ENCODE assay signal across 8 mouse cellular contexts in genomic region chr19:29501507-29501906, GRCm38 (mm10). TPM values are rescaled to one million over a fixed set of nuclear protein-coding genes. Genes with fewer than 3 reads are reported as not detected.
DNase-seq lines count a peak whose midpoint lies in the region; ATAC-seq and TF ChIP-seq lines count a peak whose summit lies in the region.

No protein-coding gene starts in this region.

- H3K4me3 ChIP-seq in embryonic facial prominence, embryonic 14.5 days (ENCODE audit: low read depth, low read length) = peak overlapping the region; percentile 22
- peak overlapping the region; percentile 13 for H3K4me3 ChIP-seq in heart, embryonic 11.5 days (ENCODE audit: low read depth, low read length)
- H3K4me3 ChIP-seq in kidney, embryonic 15.5 days (replicated peaks) = peak overlapping the region; percentile 25
- no peak overlapping the region for H3K4me3 ChIP-seq in liver, adult 2 months (ENCODE audit: insufficient read depth, low read depth, low read length)

- no peaks in the 10 kb centered on the region for H3K9me3 ChIP-seq in embryonic facial prominence, embryonic 14.5 days (ENCODE audit: control insufficient read depth, low read length)
- no peaks in the 10 kb centered on the region for H3K9me3 ChIP-seq in heart, embryonic 11.5 days (replicated peaks; ENCODE audit: control insufficient read depth, low read length)
- no peaks in the 10 kb centered on the region for H3K9me3 ChIP-seq in kidney, embryonic 15.5 days (replicated peaks)

- H3K27ac ChIP-seq in embryonic facial prominence, embryonic 14.5 days (replicated peaks; ENCODE audit: low read depth, low read length) = no peak overlapping the region
- H3K27ac ChIP-seq in heart, embryonic 11.5 days (ENCODE audit: low read depth, low read length) = no peak overlapping the region
- H3K27ac ChIP-seq in kidney, embryonic 15.5 days = no peak overlapping the region
- no peak overlapping the region for H3K27ac ChIP-seq in liver, adult 2 months (replicated peaks; ENCODE audit: insufficient read depth, low read depth, low read length)

- peaks cover 7% of the 10 kb centered on the region; the same call in 1 of the 2 replicates for H3K4me1 ChIP-seq in embryonic facial prominence, embryonic 14.5 days (ENCODE audit: control insufficient read depth, insufficient read depth, low read length)
- no peaks in the 10 kb centered on the region for H3K4me1 ChIP-seq in heart, embryonic 11.5 days (ENCODE audit: control insufficient read depth, insufficient read depth, low read length)
- H3K4me1 ChIP-seq in kidney, embryonic 15.5 days = peaks cover 4% of the 10 kb centered on the region; the same call in 1 of the 2 replicates
- H3K4me1 ChIP-seq in liver, adult 2 months (ENCODE audit: control insufficient read depth, insufficient read depth, low read length) = peaks cover 19% of the 10 kb centered on the region

- DNase-seq in 416B (ENCODE audit: low read depth) = peak; percentile 85
- peak; percentile 43 to 66 for DNase-seq in adrenal gland, postnatal 4 days (ENCODE audit: low spot score in 2 of 2)
- DNase-seq in embryonic facial prominence, embryonic 14.5 days (ENCODE audit: low spot score) = peak; percentile 81
- peak; percentile 74 for DNase-seq in liver, adult 2 months (ENCODE audit: extremely low read depth, low read depth, low spot score)
- peak; percentile 79 to 81 for DNase-seq in spleen, postnatal 36 days (ENCODE audit: low spot score in 2 of 2)

- ATAC-seq in embryonic facial prominence, embryonic 14.5 days (ENCODE audit: low read depth) = peak; percentile 78; the same call in 1 of the 2 replicates
- no peak for ATAC-seq in heart, embryonic 11.5 days (replicated peaks; ENCODE audit: insufficient number of reproducible peaks, low FRiP score, low TSS enrichment)
- ATAC-seq in kidney, embryonic 15.5 days (replicated peaks; ENCODE audit: low FRiP score) = 0 out of 2 replicates have a peak, but pooled peaks have one; percentile 62
- ATAC-seq in monocyte, adult 5-6 weeks (replicated peaks; ENCODE audit: insufficient number of reproducible peaks, low FRiP score, low TSS enrichment, poor library complexity, severe bottlenecking) = peak; percentile 57

- TF ChIP-seq CTCF in liver, adult 2 months (IDR thresholded peaks at IDR 0.05; ENCODE audit: low read depth, low read length) = peak; percentile 99

- no peaks in the 10 kb centered on the region for H3K79me2 ChIP-seq in liver, adult 2 months (ENCODE audit: control insufficient read depth, insufficient read depth, low read length)

- WGBS in embryonic facial prominence, embryonic 14.5 days = 11% methylated on average over 6 of the region's 6 CpGs
- 13% methylated on average over 6 of the region's 6 CpGs for WGBS in heart, embryonic 11.5 days (ENCODE audit: insufficient replicate concordance)
- WGBS in kidney, embryonic 15.5 days = 14% methylated on average over 6 of the region's 6 CpGs
- 5% methylated on average over 6 of the region's 6 CpGs for WGBS in liver, adult 2 months

- H3K4me2 ChIP-seq in embryonic facial prominence, embryonic 14.5 days (ENCODE audit: low read depth, low read length) = peak overlapping the region; percentile 46
- H3K4me2 ChIP-seq in heart, embryonic 11.5 days = peak overlapping the region; percentile 48
- H3K4me2 ChIP-seq in kidney, embryonic 15.5 days = peak overlapping the region; percentile 52

- no peak overlapping the region for H3K9ac ChIP-seq in embryonic facial prominence, embryonic 14.5 days (ENCODE audit: low read depth, low read length)
- H3K9ac ChIP-seq in heart, embryonic 11.5 days (ENCODE audit: low read depth, low read length) = no peak overlapping the region
- no peak overlapping the region for H3K9ac ChIP-seq in kidney, embryonic 15.5 days
- H3K9ac ChIP-seq in liver, adult 2 months (ENCODE audit: low read depth, low read length) = no peak overlapping the region; the same call in 1 of the 2 replicates

- no peaks in the 10 kb centered on the region for H3K36me3 ChIP-seq in embryonic facial prominence, embryonic 14.5 days (ENCODE audit: control insufficient read depth, insufficient read depth, low read length)
- no peaks in the 10 kb centered on the region for H3K36me3 ChIP-seq in heart, embryonic 11.5 days (ENCODE audit: control insufficient read depth, insufficient read depth, low read length)
- no peaks in the 10 kb centered on the region for H3K36me3 ChIP-seq in kidney, embryonic 15.5 days
- H3K36me3 ChIP-seq in liver, adult 2 months (ENCODE audit: control insufficient read depth, insufficient read depth, low read length) = no peaks in the 10 kb centered on the region

- TF ChIP-seq POLR2A in liver, adult 2 months (IDR thresholded peaks at IDR 0.05; ENCODE audit: extremely low read depth, insufficient read depth, low read length) = no peak

- H3K27me3 ChIP-seq in embryonic facial prominence, embryonic 14.5 days (replicated peaks; ENCODE audit: control insufficient read depth, insufficient read depth, low read length) = no peaks in the 10 kb centered on the region
- no peaks in the 10 kb centered on the region for H3K27me3 ChIP-seq in heart, embryonic 11.5 days (ENCODE audit: control insufficient read depth, insufficient read depth, low read length)
- no peaks in the 10 kb centered on the region for H3K27me3 ChIP-seq in kidney, embryonic 15.5 days
- H3K27me3 ChIP-seq in liver, adult 2 months (ENCODE audit: control insufficient read depth, insufficient read depth, low read length) = no peaks in the 10 kb centered on the region

RNA-seq across cellular contexts. Expression of gene Ric1, which starts 20.6 kb away (rescaled TPM):
- 10 to 100 TPM; 37.6 to 41.6 TPM for total RNA-seq in adrenal gland, postnatal 4 days (2021)
- polyA plus RNA-seq in embryonic facial prominence, embryonic 14.5 days (2014; fragmentation: Nextera tagmentation; extraction: Ambion mirVana) = 21.1 and 21.6 TPM in 2 replicates
- 6.5 and 8.7 TPM in 2 replicates for polyA plus RNA-seq in heart, embryonic 11.5 days (2014; fragmentation: Nextera tagmentation; extraction: Ambion mirVana)
- polyA plus RNA-seq in kidney, embryonic 15.5 days (2015; fragmentation: Nextera tagmentation; extraction: Ambion mirVana) = 14.2 and 14.6 TPM in 2 replicates
- 39.3 and 41.5 TPM in 2 replicates for total RNA-seq in liver, adult 2 months (2014; rRNA removed)
- polyA plus RNA-seq in liver, adult 2 months (2012; rRNA removed) = 4.7 and 5.4 TPM in 2 replicates
- total RNA-seq in monocyte, adult 5-6 weeks (2017) = 58.8 to 70.8 TPM (median 64.9 TPM) in 3 replicates
